Mouse (Mus musculus) layer of hippocampus, adult 2 months (tissue): ENCODE data around the gene Trim25. TPM values are rescaled to one million over a fixed set of nuclear protein-coding genes. Genes with fewer than 3 reads are reported as not detected.
A peak's percentile ranks its signal among the peaks of the same experiment; 100 is the strongest.

Source experiments
- DNase-seq, 2 experiments: peaks; one replicate each; pipeline ENCODE4 v3.0.0; 2022; ENCODE audit warnings: low spot score in 2 of 2
- H3K27ac ChIP-seq: fragments of 200-600 bp; 2 replicates; pipeline ENCODE4 v1.8.1; 2022
- H3K4me3 ChIP-seq: fragments of 200-600 bp; 2 replicates; pipeline ENCODE4 v1.8.1; 2022; ENCODE audit warnings: mild to moderate bottlenecking
- CTCF ChIP-seq: fragments of 200-600 bp; conservative IDR thresholded peaks from 2 replicates; pipeline ENCODE4 v1.8.1; 2022; ENCODE audit warnings: antibody characterized with exemption, mild to moderate bottlenecking, moderate library complexity
- long read RNA-seq, 2 experiments: library from polyadenylated mRNA; stranded (forward); transcript quantifications; one replicate each; pipeline ENCODE4 v2.0.0; 2021; ENCODE audit warnings: borderline mapping rate in 2 of 2
- total RNA-seq, 2 experiments: library from RNA; stranded (reverse); gene quantifications; 2 replicates each; pipeline ENCODE4 v1.2.3; 2021

Gene Trim25
- total RNA-seq, result 1 to 10 TPM; 4.8 to 4.9 TPM
- long read RNA-seq, experiment 1, full-length matches to known transcripts, result 2 of 2 reads
- long read RNA-seq, experiment 1, partial matches to known transcripts, result 0 of 2 reads
- long read RNA-seq, experiment 1, other reads (novel, unspliced or antisense), result 0 of 2 reads
- long read RNA-seq, experiment 2, result 0 reads

DNA sequence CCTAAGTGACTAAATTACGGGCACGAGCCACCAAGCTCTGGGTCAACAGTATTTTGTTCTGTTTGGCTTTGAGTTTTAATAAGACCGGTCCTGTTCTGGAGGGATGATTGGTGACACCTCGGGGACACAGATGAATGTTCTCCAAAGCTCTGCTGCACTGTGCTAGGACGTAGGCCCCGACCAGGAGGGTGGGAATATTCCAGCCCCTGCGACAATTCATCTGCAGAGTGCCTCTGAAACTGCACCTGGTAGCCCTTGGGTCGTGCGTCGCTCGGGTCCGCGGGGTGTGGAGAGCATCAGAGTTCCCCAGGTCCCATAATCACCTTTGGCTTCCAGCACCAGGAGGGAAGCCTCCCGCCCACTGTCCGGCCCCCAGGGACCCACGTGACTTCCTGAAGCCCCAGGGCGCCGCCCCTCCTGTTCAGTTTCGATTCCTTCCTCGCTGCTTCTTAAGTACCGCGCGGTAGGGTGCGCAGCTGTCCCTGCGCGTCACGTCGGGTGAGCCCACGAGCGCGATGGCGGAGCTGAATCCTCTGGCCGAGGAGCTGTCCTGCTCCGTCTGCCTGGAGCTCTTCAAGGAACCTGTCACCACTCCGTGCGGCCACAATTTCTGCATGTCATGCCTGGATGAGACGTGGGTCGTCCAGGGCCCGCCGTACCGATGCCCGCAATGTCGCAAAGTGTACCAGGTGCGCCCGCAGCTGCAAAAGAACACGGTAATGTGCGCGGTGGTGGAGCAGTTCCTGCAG, at the start of gene Trim25:
Trim25 (plus strand) TSS at position 403 of the 749 bp plus-strand sequence.
- no peak for TF ChIP-seq CTCF
- peak; percentile 47 to 53 for DNase-seq
- Histone ChIP-seq H3K27ac (peak within 1 kb of the TSS; percentile 58), H3K4me3 (peak within 1 kb of the TSS; percentile 50)

- Histone ChIP-seq H3K27ac (no peak overlapping the region), H3K4me3 (no peak overlapping the region)
- no peak for TF ChIP-seq CTCF
- DNase-seq, result no peak
These were observed 49.2 kb upstream of the Trim25 start for GRCm38 (mm10) chr11:88949802-88950639.

DNA sequence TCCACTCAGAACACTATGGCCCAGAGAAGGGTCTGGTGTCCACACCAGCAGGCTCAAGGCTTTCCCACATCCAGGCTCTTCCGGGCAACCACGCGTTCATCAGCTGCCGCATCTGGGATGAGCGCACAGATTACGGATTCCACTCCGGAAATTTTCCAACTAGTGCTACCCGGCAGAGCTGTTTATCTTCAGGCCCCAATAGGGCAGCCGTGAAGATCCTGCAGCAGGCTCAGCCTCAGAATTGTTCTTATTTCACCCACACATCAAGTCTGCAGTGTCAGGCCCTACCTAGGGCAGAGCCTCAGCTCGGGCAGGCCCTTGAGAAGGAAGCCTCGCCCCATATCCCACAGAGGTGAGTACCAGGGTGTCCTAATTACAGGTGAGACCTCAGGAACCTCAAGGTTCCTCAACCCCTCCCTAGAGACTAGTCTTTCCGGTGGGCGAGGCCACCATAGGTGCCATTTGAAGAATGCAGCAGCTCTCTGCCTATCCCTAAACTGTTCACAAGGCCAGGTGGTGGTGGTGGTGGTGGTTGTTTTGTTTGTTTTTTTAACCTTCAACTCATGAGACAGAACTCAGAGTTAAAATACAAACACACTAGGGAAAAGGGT, 48.4 kb upstream of the Trim25 start:
- TF ChIP-seq CTCF, result no peak
- Histone ChIP-seq H3K27ac (no peak overlapping the region), H3K4me3 (no peak overlapping the region)
- no peak for DNase-seq

DNA sequence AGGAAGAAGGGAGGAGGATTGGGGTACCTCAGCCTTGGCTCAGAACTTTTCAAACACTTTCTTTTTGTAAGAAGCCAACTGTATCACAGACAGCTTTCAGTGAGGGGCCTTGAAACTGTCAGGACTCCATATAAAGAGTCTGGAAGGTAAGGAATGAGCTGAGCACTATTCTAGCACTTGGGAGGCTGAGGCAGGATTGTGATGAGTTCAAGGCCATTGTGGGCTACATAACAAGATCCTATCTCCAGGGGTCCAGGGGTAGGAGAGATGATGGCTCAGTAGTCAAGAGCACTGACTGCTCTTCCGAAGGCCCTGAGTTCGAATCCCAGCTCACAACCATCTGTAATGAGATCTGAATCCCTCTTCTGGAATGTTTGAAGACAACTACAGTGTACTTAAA, 47.6 kb upstream of the Trim25 start:
- TF ChIP-seq CTCF, result no peak
- H3K4me3 ChIP-seq, result no peak overlapping the region
- no peak overlapping the region for H3K27ac ChIP-seq
- DNase-seq, result no peak

DNA sequence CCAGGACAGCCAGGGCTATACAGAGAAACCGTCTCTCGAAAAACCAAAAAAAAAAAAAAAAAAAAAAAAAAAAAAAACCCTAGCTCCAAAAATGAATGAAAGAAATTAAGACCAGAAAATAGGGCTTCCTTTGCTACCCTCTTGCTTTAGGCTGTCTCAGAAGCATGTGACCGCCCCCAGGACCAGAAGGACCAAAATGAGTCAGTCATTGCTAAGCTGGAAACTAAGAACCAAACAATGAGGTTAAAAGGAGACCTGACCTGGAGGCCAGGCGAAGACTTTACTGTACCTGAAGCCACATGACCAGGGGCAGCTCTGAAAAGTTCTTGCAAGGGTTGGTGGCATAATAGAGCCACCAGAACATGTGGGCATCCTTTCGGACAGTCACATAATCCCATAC, 47.1 kb upstream of the Trim25 start:
- no peak for DNase-seq
- TF ChIP-seq CTCF, result no peak
- Histone ChIP-seq H3K27ac (no peak overlapping the region), H3K4me3 (no peak overlapping the region)

- Histone ChIP-seq H3K27ac (no peak overlapping the region), H3K4me3 (no peak overlapping the region)
- no peak for TF ChIP-seq CTCF
- DNase-seq, result no peak
These were observed 45.6 kb upstream of the Trim25 start for GRCm38 (mm10) chr11:88953582-88953981.

DNA sequence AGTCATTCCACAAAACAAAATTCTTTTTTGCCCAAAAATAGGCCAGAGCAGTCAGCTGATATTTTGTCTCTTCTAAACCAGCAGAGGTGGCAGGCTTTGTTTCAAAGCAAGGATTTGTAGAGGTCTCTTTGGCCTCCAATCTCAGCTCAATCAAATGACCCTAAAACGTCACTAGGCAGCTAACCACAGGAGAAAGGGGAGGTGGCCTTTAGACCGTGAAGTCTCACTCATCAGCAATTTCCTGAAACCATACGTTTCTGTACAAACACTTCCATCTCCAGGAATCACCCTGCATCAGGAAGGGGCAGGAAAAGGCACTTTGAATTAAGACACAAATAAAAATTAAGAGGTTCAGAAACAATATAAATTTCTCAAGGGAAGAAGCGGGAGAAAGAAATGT, 44.4 kb upstream of the Trim25 start:
- H3K27ac ChIP-seq, result peak overlapping the region; percentile 79
- TF ChIP-seq CTCF, result no peak
- peak overlapping the region; percentile 66 for H3K4me3 ChIP-seq
- DNase-seq, result no peak

DNA sequence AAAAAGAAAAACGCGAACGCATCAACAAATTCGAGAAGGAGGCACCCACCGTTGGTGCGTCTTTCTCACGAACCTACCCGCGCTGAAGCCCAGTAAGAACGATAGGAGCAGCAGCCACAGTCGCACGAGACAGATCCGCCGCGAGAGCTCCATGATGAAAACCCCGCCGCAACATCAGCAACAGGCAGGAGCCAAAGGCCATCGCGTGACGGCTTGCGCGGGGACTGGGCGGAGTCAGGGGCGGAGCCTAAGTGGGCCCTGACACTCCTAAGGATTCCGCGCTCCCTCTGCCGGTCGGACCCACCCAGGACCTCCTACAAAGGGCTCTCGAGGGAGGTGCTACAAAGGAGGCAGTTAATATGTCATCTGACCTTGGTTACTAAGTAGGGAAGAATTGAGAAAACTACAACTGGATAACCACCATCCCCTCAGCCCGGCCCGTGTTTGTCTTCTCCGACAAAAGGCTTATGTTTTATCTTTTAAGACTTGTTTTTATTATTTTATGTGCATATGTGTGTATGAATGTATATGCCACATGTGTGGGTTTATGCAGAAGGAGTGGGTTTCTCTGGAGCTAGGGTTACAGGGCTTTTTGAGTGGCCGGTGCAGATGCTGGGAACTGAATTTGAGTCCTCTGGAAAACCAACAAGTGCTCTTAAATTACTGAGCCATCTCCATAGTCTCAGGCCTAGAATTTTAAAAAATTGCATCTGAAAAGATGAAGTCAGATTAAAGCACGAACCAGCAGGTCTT, 43.8 kb upstream of the Trim25 start, which contains the start of gene Scpep1:
Scpep1 (minus strand) TSS at position 249 of the 753 bp plus-strand sequence.
- Histone ChIP-seq H3K27ac (peak within 1 kb of the TSS; percentile 79), H3K4me3 (peak within 1 kb of the TSS; percentile 66)
- peak; percentile 95 to 96 for DNase-seq
- TF ChIP-seq CTCF, result peak; percentile 92

GRCm38 (mm10) chr11:88958851-88959250, 40.3 kb upstream of the Trim25 start:
- no peak for DNase-seq
- no peak for TF ChIP-seq CTCF

GRCm38 (mm10) chr11:88966881-88967361, 32.3 kb upstream of the Trim25 start, which contains the start of gene Elobl:
Gene Elobl (minus strand): TSS chr11:88966931.
- no peak for DNase-seq
- no peak within 1 kb of the TSS for H3K4me3 ChIP-seq
- TF ChIP-seq CTCF, result no peak
- no peak within 1 kb of the TSS for H3K27ac ChIP-seq

More at GRCm38 (mm10) chr11:88958851-88959250, 40.3 kb upstream of the Trim25 start:
- H3K4me3 ChIP-seq, result no peak overlapping the region
- no peak overlapping the region for H3K27ac ChIP-seq

GRCm38 (mm10) chr11:88970202-88970732, 28.9 kb upstream of the Trim25 start, which contains the start of gene Coil:
Gene Coil (plus strand): TSS chr11:88970252.
- DNase-seq, result no peak
- Histone ChIP-seq H3K27ac (no peak within 1 kb of the TSS), H3K4me3 (no peak within 1 kb of the TSS)
- TF ChIP-seq CTCF, result no peak
